Mouse (Mus musculus): ENCODE data around the gene Gm20388. TPM values are rescaled to one million over a fixed set of nuclear protein-coding genes. Genes with fewer than 3 reads are reported as not detected.

Gm20388 gene
- polyA plus RNA-seq, 1 experiment = not detected

- 78% methylated on average over 10 of the region's 11 CpGs for WGBS
- Histone ChIP-seq H3K4me3 (ENCODE audit: insufficient read depth, low read depth, low read length) (no peak overlapping the region), H3K27ac (ENCODE audit: insufficient read depth, low read depth, low read length) (no peak overlapping the region), H3K4me1 (ENCODE audit: control insufficient read depth, insufficient read depth, low read length) (peaks cover 24% of the 10 kb centered on the region)
- no peak for TF ChIP-seq POLR2A (IDR thresholded peaks at IDR 0.05; ENCODE audit: insufficient read depth, low read depth, low read length)
- no peak for TF ChIP-seq CTCF (IDR thresholded peaks at IDR 0.05; ENCODE audit: insufficient read depth, low read depth, low read length)
Measured at GRCm38 (mm10) chr8:122849152-122849910, 2938.7 kb downstream of the Gm20388 start.

- Histone ChIP-seq H3K27ac (ENCODE audit: insufficient read depth, low read depth, low read length) (no peak overlapping the region), H3K4me1 (ENCODE audit: control insufficient read depth, insufficient read depth, low read length) (peaks cover 24% of the 10 kb centered on the region), H3K4me3 (ENCODE audit: insufficient read depth, low read depth, low read length) (no peak overlapping the region)
- 79% methylated on average over 3 of the region's 3 CpGs for WGBS
- TF ChIP-seq POLR2A (IDR thresholded peaks at IDR 0.05; ENCODE audit: insufficient read depth, low read depth, low read length) (no peak), CTCF (IDR thresholded peaks at IDR 0.05; ENCODE audit: insufficient read depth, low read depth, low read length) (no peak)
Measured at GRCm38 (mm10) chr8:122850641-122851240, 2940.1 kb downstream of the Gm20388 start.

GRCm38 (mm10) chr8:122851692-122852545 is 2941.3 kb downstream of the Gm20388 start:
- H3K4me1 ChIP-seq (ENCODE audit: control insufficient read depth, insufficient read depth, low read length) = peaks cover 24% of the 10 kb centered on the region
- no peak overlapping the region for H3K27ac ChIP-seq (ENCODE audit: insufficient read depth, low read depth, low read length)

GRCm38 (mm10) chr8:122852546-122852905 is 2941.9 kb downstream of the Gm20388 start:
- Histone ChIP-seq H3K27ac (ENCODE audit: insufficient read depth, low read depth, low read length) (no peak overlapping the region), H3K4me1 (ENCODE audit: control insufficient read depth, insufficient read depth, low read length) (peaks cover 24% of the 10 kb centered on the region), H3K4me3 (ENCODE audit: insufficient read depth, low read depth, low read length) (no peak overlapping the region)
- no peak for TF ChIP-seq POLR2A (IDR thresholded peaks at IDR 0.05; ENCODE audit: insufficient read depth, low read depth, low read length)
- 81% methylated on average over 1 of the region's 1 CpGs for WGBS

More at GRCm38 (mm10) chr8:122851692-122852545, 2941.3 kb downstream of the Gm20388 start:
- no peak overlapping the region for H3K4me3 ChIP-seq (ENCODE audit: insufficient read depth, low read depth, low read length)
- no peak for TF ChIP-seq POLR2A (IDR thresholded peaks at IDR 0.05; ENCODE audit: insufficient read depth, low read depth, low read length)
- no peak for TF ChIP-seq CTCF (IDR thresholded peaks at IDR 0.05; ENCODE audit: insufficient read depth, low read depth, low read length)
- WGBS = 77% methylated on average over 12 of the region's 12 CpGs

- Histone ChIP-seq H3K27ac (ENCODE audit: insufficient read depth, low read depth, low read length) (no peak overlapping the region), H3K4me1 (ENCODE audit: control insufficient read depth, insufficient read depth, low read length) (peaks cover 21% of the 10 kb centered on the region), H3K4me3 (ENCODE audit: insufficient read depth, low read depth, low read length) (no peak overlapping the region)
- WGBS = 25% methylated on average over 11 of the region's 11 CpGs
- TF ChIP-seq POLR2A (IDR thresholded peaks at IDR 0.05; ENCODE audit: insufficient read depth, low read depth, low read length) (no peak), CTCF (IDR thresholded peaks at IDR 0.05; ENCODE audit: insufficient read depth, low read depth, low read length) (no peak)
Measured at GRCm38 (mm10) chr8:122853340-122853771, 2942.7 kb downstream of the Gm20388 start.

GRCm38 (mm10) chr8:122854388-122854787 is 2943.7 kb downstream of the Gm20388 start:
- Histone ChIP-seq H3K4me1 (ENCODE audit: control insufficient read depth, insufficient read depth, low read length) (peaks cover 20% of the 10 kb centered on the region), H3K4me3 (ENCODE audit: insufficient read depth, low read depth, low read length) (no peak overlapping the region), H3K27ac (ENCODE audit: insufficient read depth, low read depth, low read length) (no peak overlapping the region)
- no peak for TF ChIP-seq CTCF (IDR thresholded peaks at IDR 0.05; ENCODE audit: insufficient read depth, low read depth, low read length)
- WGBS = 85% methylated on average over 7 of the region's 7 CpGs

- Histone ChIP-seq H3K4me3 (ENCODE audit: insufficient read depth, low read depth, low read length) (no peak overlapping the region), H3K27ac (ENCODE audit: insufficient read depth, low read depth, low read length) (no peak overlapping the region), H3K4me1 (ENCODE audit: control insufficient read depth, insufficient read depth, low read length) (peaks cover 20% of the 10 kb centered on the region)
- TF ChIP-seq CTCF (IDR thresholded peaks at IDR 0.05; ENCODE audit: insufficient read depth, low read depth, low read length) (no peak), POLR2A (IDR thresholded peaks at IDR 0.05; ENCODE audit: insufficient read depth, low read depth, low read length) (no peak)
- WGBS = 91% methylated on average over 4 of the region's 4 CpGs
Measured at GRCm38 (mm10) chr8:122855123-122855522, 2944.5 kb downstream of the Gm20388 start.

GRCm38 (mm10) chr8:122856288-122856687 is 2945.6 kb downstream of the Gm20388 start:
- H3K4me1 ChIP-seq (ENCODE audit: control insufficient read depth, insufficient read depth, low read length) = peaks cover 20% of the 10 kb centered on the region
- WGBS = 84% methylated on average over 8 of the region's 8 CpGs
- H3K4me3 ChIP-seq (ENCODE audit: insufficient read depth, low read depth, low read length) = no peak overlapping the region
- TF ChIP-seq CTCF (IDR thresholded peaks at IDR 0.05; ENCODE audit: insufficient read depth, low read depth, low read length) (no peak), POLR2A (IDR thresholded peaks at IDR 0.05; ENCODE audit: insufficient read depth, low read depth, low read length) (no peak)
- no peak overlapping the region for H3K27ac ChIP-seq (ENCODE audit: insufficient read depth, low read depth, low read length)

GRCm38 (mm10) chr8:122859843-122860242 is 2949.2 kb downstream of the Gm20388 start:
- Histone ChIP-seq H3K27ac (ENCODE audit: insufficient read depth, low read depth, low read length) (no peak overlapping the region), H3K4me1 (ENCODE audit: control insufficient read depth, insufficient read depth, low read length) (peaks cover 6% of the 10 kb centered on the region), H3K4me3 (ENCODE audit: insufficient read depth, low read depth, low read length) (no peak overlapping the region)
- WGBS = 70% methylated on average over 13 of the region's 13 CpGs
- TF ChIP-seq CTCF (IDR thresholded peaks at IDR 0.05; ENCODE audit: insufficient read depth, low read depth, low read length) (no peak), POLR2A (IDR thresholded peaks at IDR 0.05; ENCODE audit: insufficient read depth, low read depth, low read length) (no peak)

All from olfactory bulb, adult 2 months (tissue).